Mouse (Mus musculus) G1E (cell line): Measurements from ENCODE around the gene Rnf169.

Experiments used
- CTCF ChIP-seq: IDR thresholded peaks from 2 replicates; pipeline ENCODE4 v1.5.1; 2012; ENCODE audit warnings: low read depth, low read length, inconsistent platforms, mixed read lengths
- GATA1 ChIP-seq: IDR thresholded peaks from 2 replicates; pipeline ENCODE4 v1.6.1; 2012; ENCODE audit warnings: borderline replicate concordance, low read length, inconsistent platforms, mixed read lengths
- GATA2 ChIP-seq: IDR thresholded peaks from 2 replicates; pipeline ENCODE4 v1.6.1; 2012; ENCODE audit warnings: low read depth, low read length, inconsistent platforms, borderline replicate concordance
- POLR2AphosphoS5 ChIP-seq: IDR thresholded peaks from 2 replicates; pipeline ENCODE4 v1.6.1; 2012; ENCODE audit warnings: low read depth, low read length, inconsistent platforms; ENCODE audit not compliant: insufficient replicate concordance
- TAL1 ChIP-seq: conservative IDR thresholded peaks from 2 replicates; pipeline ENCODE4 v1.6.1; 2012; ENCODE audit warnings: low read depth, low read length, inconsistent platforms, mixed read lengths

GRCm38 (mm10) chr7:99878254-99878653 is 102.0 kb downstream of the Rnf169 start:
- TF ChIP-seq CTCF (no peak), GATA1 (no peak), GATA2 (no peak), TAL1 (no peak), POLR2AphosphoS5 (no peak)
